Mouse (Mus musculus) c-Kit-positive CD71-positive TER-119-negative erythroid progenitor cells, embryonic 14.5 days (primary cell): ENCODE measurements around the gene D7Ertd443e.
A peak's percentile ranks its signal among the peaks of the same experiment; 100 is the strongest.

Source experiments
- DNase-seq: peaks from one replicate; pipeline ENCODE4 v3.0.0-alpha.2; 2013; ENCODE audit warnings: low read depth

D7Ertd443e gene

GRCm38 (mm10) chr7:134385561-134385960, at the start of gene D7Ertd443e:
Gene D7Ertd443e, minus strand, starts transcription at chr7:134385661.
- DNase-seq: no peak

GRCm38 (mm10) chr7:134431681-134432080, 46.2 kb upstream of the D7Ertd443e start:
- DNase-seq: no peak

GRCm38 (mm10) chr7:134428676-134429075, 43.2 kb upstream of the D7Ertd443e start:
- no peak for DNase-seq

DNA sequence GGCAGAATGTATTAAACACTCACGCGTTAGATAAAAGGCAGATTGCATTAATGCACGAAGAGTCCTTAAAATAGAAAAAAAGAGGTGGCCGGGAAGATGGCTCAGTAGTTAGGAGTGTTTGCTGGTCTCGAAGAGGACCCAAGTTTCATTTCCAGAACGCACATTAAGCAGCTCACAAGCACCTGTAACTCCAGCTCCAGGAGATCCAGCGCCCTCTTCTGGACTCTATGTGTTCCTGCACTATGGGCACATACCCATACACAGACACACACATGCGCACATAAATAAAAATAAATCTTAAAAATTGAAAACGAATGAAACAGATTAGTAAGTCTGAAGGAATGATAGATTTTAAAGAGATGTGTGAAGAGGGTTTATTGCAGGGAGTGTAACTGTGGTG, 29.6 kb upstream of the D7Ertd443e start:
- no peak for DNase-seq

- DNase-seq: peak; percentile 11
Measured at GRCm38 (mm10) chr7:134414005-134414690, 28.7 kb upstream of the D7Ertd443e start.

DNA sequence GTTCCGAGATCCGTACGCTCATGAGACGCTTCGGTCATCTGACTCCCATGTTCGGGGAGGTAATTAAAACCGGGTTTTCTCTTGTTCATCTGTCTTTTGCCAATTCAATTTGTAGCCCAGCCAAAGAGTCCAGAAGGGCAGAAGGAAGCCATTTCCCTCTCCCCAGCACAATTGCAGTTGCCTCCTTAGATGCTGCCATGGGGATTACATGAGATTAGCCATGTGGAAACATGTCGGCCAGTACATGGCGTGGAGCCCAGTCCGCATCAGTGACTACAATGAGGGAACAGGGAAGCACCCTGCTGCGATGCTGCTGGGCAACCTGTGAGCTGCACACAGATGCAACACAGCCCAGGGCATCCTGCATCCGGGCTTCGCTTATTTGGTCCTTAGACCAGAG, 23.2 kb upstream of the D7Ertd443e start:
- DNase-seq: no peak

- DNase-seq: no peak
Measured at GRCm38 (mm10) chr7:134400746-134401145, 15.3 kb upstream of the D7Ertd443e start.

- no peak for DNase-seq
Measured at GRCm38 (mm10) chr7:134396769-134397168, 11.3 kb upstream of the D7Ertd443e start.

DNA sequence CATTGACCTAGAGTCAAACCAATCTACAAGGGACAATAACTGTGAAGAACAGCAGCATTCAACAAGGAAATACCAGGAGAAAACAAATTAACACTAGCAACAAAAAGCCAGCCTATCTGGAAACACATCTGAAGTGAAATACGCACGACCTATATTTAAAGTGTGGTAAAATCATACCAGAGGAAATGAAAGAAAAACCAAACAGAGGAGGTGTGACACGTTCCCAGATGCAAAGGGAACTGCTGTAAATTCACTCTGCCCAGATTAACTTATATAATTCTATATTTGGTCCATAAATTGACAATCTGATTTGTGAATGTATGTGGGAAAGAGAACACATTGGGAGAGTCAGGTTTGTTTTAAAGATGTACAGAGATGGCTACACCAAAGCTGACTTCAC, 2.7 kb downstream of the D7Ertd443e start:
- no peak for DNase-seq

DNA sequence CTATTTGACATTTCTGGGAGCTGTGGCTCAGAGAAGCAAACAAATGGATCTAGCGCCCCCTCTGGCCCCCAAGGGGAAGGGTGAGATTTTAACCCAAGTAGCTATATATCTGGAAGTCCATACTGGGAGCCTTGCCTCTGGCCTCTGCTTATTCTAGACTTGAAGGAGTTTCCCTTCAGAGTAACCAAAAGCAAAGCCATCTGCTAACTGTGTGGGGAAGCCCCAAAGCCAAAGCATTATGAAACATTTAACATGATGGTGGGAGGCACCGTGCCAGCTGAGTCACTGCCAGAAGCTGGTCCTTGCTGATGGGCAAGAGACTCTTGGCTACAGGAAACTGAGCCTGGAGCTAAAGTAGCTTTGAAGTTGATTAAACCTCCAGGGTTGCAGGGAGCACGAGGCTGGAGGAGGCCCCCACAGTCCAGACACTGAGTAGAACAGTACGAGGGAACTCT, 4.0 kb downstream of the D7Ertd443e start:
- no peak for DNase-seq

- DNase-seq: peak; percentile 10
Measured at GRCm38 (mm10) chr7:134378273-134378672, 7.2 kb downstream of the D7Ertd443e start.

- DNase-seq: no peak
Measured at GRCm38 (mm10) chr7:134376786-134377185, 8.7 kb downstream of the D7Ertd443e start.

GRCm38 (mm10) chr7:134372276-134372675, 13.2 kb downstream of the D7Ertd443e start:
- no peak for DNase-seq

- DNase-seq: no peak
Measured at GRCm38 (mm10) chr7:134369241-134369640, 16.2 kb downstream of the D7Ertd443e start.

DNA sequence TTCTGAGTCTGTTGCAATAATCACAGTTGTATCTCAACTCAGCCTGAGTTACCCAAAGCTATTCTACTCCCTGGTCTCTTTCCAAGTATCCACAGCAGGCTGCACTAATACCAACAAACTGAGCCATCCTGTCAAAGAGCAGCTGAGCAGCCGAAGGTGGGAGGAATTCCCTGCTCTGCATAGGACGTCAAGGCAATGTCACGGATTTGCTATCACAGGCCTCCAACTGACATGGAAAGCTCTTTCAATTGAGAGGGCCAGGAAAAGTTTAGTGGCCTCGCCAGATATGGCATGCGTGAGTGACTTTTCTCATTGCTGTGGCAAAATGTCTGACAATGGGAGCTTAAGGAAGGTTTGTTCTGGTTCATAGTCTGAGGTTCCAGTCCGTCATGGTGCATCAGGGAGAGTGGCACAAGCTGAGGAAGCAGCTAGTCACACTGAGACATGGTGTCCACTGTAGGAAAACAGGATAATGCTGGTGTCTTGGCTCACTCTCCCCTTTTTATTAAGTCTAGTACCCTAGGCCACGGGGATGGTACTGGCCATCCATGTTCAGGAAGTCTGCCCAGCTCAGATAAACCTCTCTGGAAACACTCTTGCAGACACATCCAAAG, 23.1 kb downstream of the D7Ertd443e start:
- no peak for DNase-seq

GRCm38 (mm10) chr7:134348825-134349224, 36.6 kb downstream of the D7Ertd443e start:
- no peak for DNase-seq

GRCm38 (mm10) chr7:134342202-134342601, 43.3 kb downstream of the D7Ertd443e start:
- DNase-seq: no peak

DNA sequence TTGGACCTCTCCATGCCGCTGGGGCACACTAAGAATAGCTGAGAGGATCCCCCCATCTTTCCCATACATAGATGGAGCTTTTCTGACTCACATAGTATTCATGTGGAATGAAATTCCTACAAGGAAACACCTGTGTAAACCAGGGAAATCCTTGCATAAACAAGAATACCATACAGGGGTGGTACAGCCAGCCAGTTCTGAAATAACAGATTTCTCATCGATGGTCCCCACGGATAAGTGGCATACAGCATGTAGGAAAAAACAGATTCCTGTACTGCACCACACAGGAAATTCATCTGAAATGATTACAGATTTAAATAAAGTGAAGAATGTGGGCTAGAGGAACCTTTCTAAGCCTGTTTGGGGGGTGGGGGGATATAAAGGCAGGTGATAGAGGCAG, 49.5 kb downstream of the D7Ertd443e start:
- DNase-seq: no peak

DNA sequence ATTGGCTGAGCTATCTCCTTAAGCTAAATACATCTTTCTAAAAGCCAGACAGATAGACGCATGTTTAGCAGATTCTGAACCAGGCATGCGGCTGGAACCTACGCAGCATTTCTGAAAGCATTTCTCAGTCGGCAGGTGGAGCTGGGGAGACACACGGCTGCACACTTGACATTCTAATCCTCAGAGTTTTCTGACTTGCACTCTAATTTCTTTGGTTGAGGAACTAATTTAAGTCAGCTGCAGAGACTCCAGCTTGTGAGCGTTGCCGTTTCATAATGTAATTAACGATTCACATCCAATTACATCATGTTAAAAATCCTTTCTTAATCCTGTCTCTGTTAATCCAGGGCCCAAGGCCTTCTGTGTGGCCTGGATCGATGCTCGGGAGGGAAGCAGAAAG, 64.5 kb downstream of the D7Ertd443e start:
- DNase-seq: no peak

DNA sequence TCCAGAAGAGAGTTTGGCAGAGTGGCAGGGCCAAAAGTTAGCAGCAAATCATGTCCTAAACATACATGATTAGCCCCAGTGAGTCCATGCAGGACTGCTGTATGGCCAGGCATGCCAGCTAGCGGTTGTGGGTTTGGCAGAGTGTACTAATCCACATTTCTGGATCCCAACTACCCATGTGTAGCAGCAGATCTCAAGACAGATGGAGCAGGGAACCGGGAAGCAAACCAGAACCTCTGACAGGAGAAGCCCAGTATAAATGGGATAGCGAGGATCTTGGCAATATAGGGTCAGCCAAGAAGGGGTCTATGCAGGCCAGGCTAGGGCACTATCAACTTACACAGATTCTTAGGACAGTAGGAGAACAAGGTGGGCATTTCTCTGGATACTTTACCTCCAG, 83.4 kb downstream of the D7Ertd443e start:
- no peak for DNase-seq

- peak; percentile 5 for DNase-seq
Measured at GRCm38 (mm10) chr7:134301285-134301684, 84.2 kb downstream of the D7Ertd443e start.

DNA sequence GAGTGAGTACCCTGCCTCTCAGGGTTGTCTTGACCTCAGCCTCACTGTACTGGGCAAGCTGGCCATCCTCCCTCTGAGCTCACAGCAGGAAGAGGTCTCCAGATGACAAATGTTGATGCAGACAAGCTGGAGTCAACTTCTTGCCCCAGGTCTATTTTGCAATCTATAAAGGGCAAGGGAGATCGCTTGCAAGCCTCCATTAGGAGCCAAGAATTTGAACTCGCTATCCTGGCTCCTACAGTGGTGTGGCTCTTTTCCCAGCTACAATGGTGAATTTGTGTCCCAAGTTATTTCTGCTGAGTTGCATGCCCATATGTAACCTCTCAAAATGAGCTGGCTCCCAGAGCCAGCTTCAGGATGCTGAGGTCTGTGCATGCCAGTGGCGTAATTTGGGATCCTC, 92.7 kb downstream of the D7Ertd443e start:
- DNase-seq: no peak

DNA sequence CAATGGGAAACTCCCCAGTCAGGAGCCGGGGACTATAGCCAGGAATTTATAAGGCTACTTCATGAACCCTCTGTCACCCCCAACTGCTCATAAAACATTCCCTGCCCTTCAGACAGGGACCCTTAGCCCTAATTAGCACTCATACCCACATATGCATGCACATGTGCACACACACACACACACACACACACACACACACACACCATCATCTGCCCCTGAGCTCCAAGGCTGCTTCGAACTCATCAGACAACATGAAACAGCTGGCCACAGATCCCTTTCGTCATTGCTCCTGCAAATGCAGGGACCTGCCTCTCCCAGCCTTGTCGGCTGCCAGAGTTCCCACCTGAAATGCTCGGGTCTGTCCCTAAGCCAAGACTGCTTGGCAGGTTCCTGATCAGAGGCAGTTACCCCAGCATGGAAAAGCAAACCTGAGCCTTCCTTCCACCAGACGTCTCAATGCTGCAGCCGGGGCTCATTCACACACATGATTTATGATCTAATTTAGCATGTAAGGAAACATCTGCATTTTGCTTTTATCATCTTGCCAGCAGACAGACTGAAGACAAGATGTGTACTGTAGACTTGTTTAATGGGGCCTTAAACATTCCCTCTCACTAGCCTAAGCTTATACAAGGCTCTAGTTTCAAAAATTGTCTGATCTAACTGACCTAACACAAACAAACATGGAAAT, 95.7 kb downstream of the D7Ertd443e start:
- no peak for DNase-seq
